Mouse (Mus musculus) CH12.LX (cell line): ENCODE results near the gene Bach2. TPM values are rescaled to one million over a fixed set of nuclear protein-coding genes. Genes with fewer than 3 reads are reported as not detected.

Experiments used
- DNase-seq: peaks from one replicate; pipeline ENCODE4 v3.0.0-alpha.2; 2013; ENCODE audit errors: extremely low read depth
- H3K27ac ChIP-seq: 2 replicates; pipeline ENCODE4 v1.5.1; 2012; ENCODE audit warnings: low read depth, mild to moderate bottlenecking, control low read depth, moderate library complexity; ENCODE audit not compliant: insufficient read depth
- H3K27me3 ChIP-seq: replicated peaks from 2 replicates; pipeline ENCODE3; 2012; ENCODE audit warnings: inconsistent platforms
- H3K36me3 ChIP-seq, 2 experiments: replicated peaks in 1 of 2; 2 replicates each; pipeline versions ENCODE3 to v1.6.1; 2012; ENCODE audit warnings: inconsistent platforms in 1 of 2, low read length in 1 of 2, mild to moderate bottlenecking in 1 of 2, mixed read lengths in 1 of 2, moderate library complexity in 1 of 2; ENCODE audit not compliant: control insufficient read depth in 1 of 2, insufficient read depth in 1 of 2
- H3K4me1 ChIP-seq, 2 experiments: 2 replicates each; pipeline ENCODE4 v1.6.1; 2012; ENCODE audit warnings: inconsistent platforms in 1 of 2, moderate library complexity in 1 of 2; ENCODE audit not compliant: insufficient read depth in 2 of 2, control insufficient read depth in 1 of 2
- H3K4me2 ChIP-seq: 2 replicates; pipeline ENCODE4 v1.6.1; 2012; ENCODE audit warnings: low read depth, mild to moderate bottlenecking, control low read depth; ENCODE audit not compliant: poor library complexity, insufficient read depth, severe bottlenecking
- H3K4me3 ChIP-seq, 3 experiments: fragments of 150-350 bp in 1 of 3; sonication (generic) in 1 of 3; replicated peaks in 1 of 3; 2 replicates each; pipeline versions ENCODE3 to v1.5.1; 2011 to 2012; ENCODE audit warnings: low read depth in 2 of 3, low read length in 2 of 3, mild to moderate bottlenecking in 2 of 3, moderate library complexity in 2 of 3, control low read depth in 1 of 3, improper control_type of control experiment in 1 of 3, inconsistent platforms in 1 of 3, mixed read lengths in 1 of 3; ENCODE audit not compliant: poor library complexity in 1 of 3
- H3K79me2 ChIP-seq: replicated peaks from 2 replicates; pipeline ENCODE4 v1.6.1; 2012; ENCODE audit warnings: mild to moderate bottlenecking, moderate library complexity; ENCODE audit not compliant: control insufficient read depth, poor library complexity, insufficient read depth, severe bottlenecking; ENCODE audit errors: extremely low read depth
- H3K9ac ChIP-seq: 2 replicates; pipeline ENCODE4 v1.6.1; 2012; ENCODE audit warnings: low read depth, mild to moderate bottlenecking, control low read depth, moderate library complexity; ENCODE audit not compliant: insufficient read depth
- H3K9me3 ChIP-seq: replicated peaks from 2 replicates; pipeline ENCODE3; 2012; ENCODE audit warnings: low read length, inconsistent platforms, mixed read lengths
- CHD2 ChIP-seq: IDR thresholded peaks from 2 replicates; pipeline ENCODE4 v1.6.1; 2011; ENCODE audit warnings: low read length, improper control_type of control experiment
- CTCF ChIP-seq, 2 experiments: IDR thresholded peaks in 1 of 2; conservative IDR thresholded peaks in 1 of 2; 2 replicates each; pipeline ENCODE4 v1.5.1; 2011 to 2012; ENCODE audit warnings: low read depth in 2 of 2, low read length in 2 of 2, improper control_type of control experiment in 1 of 2, inconsistent platforms in 1 of 2, mild to moderate bottlenecking in 1 of 2, moderate library complexity in 1 of 2
- E2F4 ChIP-seq: IDR thresholded peaks from 2 replicates; pipeline ENCODE4 v1.6.1; 2011; ENCODE audit warnings: low read depth, low read length, improper control_type of control experiment; ENCODE audit not compliant: insufficient replicate concordance
- GABPA ChIP-seq: IDR thresholded peaks from 2 replicates; pipeline ENCODE4 v1.6.1; 2012; ENCODE audit warnings: low read depth, low read length, improper control_type of control experiment, inconsistent platforms; ENCODE audit not compliant: insufficient replicate concordance
- HCFC1 ChIP-seq: IDR thresholded peaks from 2 replicates; pipeline ENCODE4 v1.6.1; 2012; ENCODE audit warnings: low read depth, mild to moderate bottlenecking, inconsistent platforms, low read length, improper control_type of control experiment
- IRF4 ChIP-seq: IDR thresholded peaks from 2 replicates; pipeline ENCODE4 v1.6.1; 2014; ENCODE audit warnings: low read depth, mild to moderate bottlenecking, inconsistent platforms, low read length, improper control_type of control experiment
- JUN ChIP-seq: IDR thresholded peaks from 2 replicates; pipeline ENCODE4 v1.6.1; 2011; ENCODE audit warnings: low read depth, mild to moderate bottlenecking, low read length, improper control_type of control experiment, moderate library complexity; ENCODE audit not compliant: insufficient read depth
- KAT2A ChIP-seq: IDR thresholded peaks from 2 replicates; pipeline ENCODE4 v1.6.1; 2012; ENCODE audit warnings: low read length, improper control_type of control experiment, inconsistent platforms; ENCODE audit not compliant: insufficient replicate concordance
- MAFK ChIP-seq: IDR thresholded peaks from 2 replicates; pipeline ENCODE4 v1.6.1; 2011; ENCODE audit warnings: low read length, improper control_type of control experiment; ENCODE audit not compliant: insufficient replicate concordance
- MAX ChIP-seq: IDR thresholded peaks from 2 replicates; pipeline ENCODE4 v1.6.1; 2011; ENCODE audit warnings: low read length, improper control_type of control experiment
- MXI1 ChIP-seq: IDR thresholded peaks from 2 replicates; pipeline ENCODE4 v1.6.1; 2011; ENCODE audit warnings: mild to moderate bottlenecking, low read depth, low read length, improper control_type of control experiment
- MYC ChIP-seq: IDR thresholded peaks from 2 replicates; pipeline ENCODE4 v1.6.1; 2011; ENCODE audit warnings: low read depth, mild to moderate bottlenecking, improper control_type of control experiment, low read length
- NELFE ChIP-seq: IDR thresholded peaks from 2 replicates; pipeline ENCODE4 v1.6.1; 2011; ENCODE audit warnings: low read depth, low read length, improper control_type of control experiment
- NRF1 ChIP-seq: IDR thresholded peaks from 2 replicates; pipeline ENCODE4 v1.6.1; 2014; ENCODE audit warnings: low read depth, mild to moderate bottlenecking, inconsistent platforms, low read length, improper control_type of control experiment, moderate library complexity
- PAX5 ChIP-seq: IDR thresholded peaks from 2 replicates; pipeline ENCODE4 v1.6.1; 2012; ENCODE audit warnings: low read length, inconsistent platforms, mixed read lengths
- POLR2A ChIP-seq: IDR thresholded peaks from 2 replicates; pipeline ENCODE4 v1.6.1; 2011; ENCODE audit warnings: low read depth, mild to moderate bottlenecking, improper control_type of control experiment, low read length
- POLR2AphosphoS2 ChIP-seq: IDR thresholded peaks from 2 replicates; pipeline ENCODE4 v1.6.1; 2011; ENCODE audit warnings: low read depth, low read length, improper control_type of control experiment
- RAD21 ChIP-seq: IDR thresholded peaks from 2 replicates; pipeline ENCODE4 v1.6.1; 2011; ENCODE audit warnings: low read depth, mild to moderate bottlenecking, low read length, improper control_type of control experiment, moderate library complexity
- SIN3A ChIP-seq: IDR thresholded peaks from 2 replicates; pipeline ENCODE4 v1.6.1; 2012; ENCODE audit warnings: low read length, improper control_type of control experiment, inconsistent platforms
- SMC3 ChIP-seq: IDR thresholded peaks from 2 replicates; pipeline ENCODE4 v1.6.1; 2011; ENCODE audit warnings: low read depth, low read length, improper control_type of control experiment
- UBTF ChIP-seq: IDR thresholded peaks from 2 replicates; pipeline ENCODE4 v1.6.1; 2012; ENCODE audit warnings: low read depth, mild to moderate bottlenecking, inconsistent platforms, low read length, improper control_type of control experiment, moderate library complexity
- USF1 ChIP-seq: IDR thresholded peaks from 2 replicates; pipeline ENCODE4 v1.6.1; 2014; ENCODE audit warnings: low read depth, mild to moderate bottlenecking, inconsistent platforms, low read length, improper control_type of control experiment
- ZKSCAN1 ChIP-seq: IDR thresholded peaks from 2 replicates; pipeline ENCODE4 v1.6.1; 2012; ENCODE audit warnings: low read depth, inconsistent platforms, low read length, improper control_type of control experiment, borderline replicate concordance
- dilution Hi-C: fragments of 300-500 bp; cut with MboI; formaldehyde crosslinking; loops from 2 replicates; pipeline ENCODE4 v1.14.3; 2020; ENCODE audit warnings: low sequenced_read_pairs; ENCODE audit not compliant: extremely low pct_unique_long_range_greater_than_20kb, extremely low pct_ligation_motif_present
- in situ Hi-C: fragments of 300-500 bp; cut with MboI; formaldehyde crosslinking; loops from 3 replicates; pipeline ENCODE4 v1.14.3; 2019; ENCODE audit warnings: low sequenced_read_pairs, low pct_ligation_motif_present, low pct_unique_long_range_greater_than_20kb, mixed read lengths
- polyA plus RNA-seq: library from polyadenylated mRNA; unstranded; fragments of >175 nt; gene quantifications from 2 replicates; pipeline ENCODE4 v1.2.1, GENCODE M21; 2012; ENCODE audit warnings: low read depth; ENCODE audit not compliant: insufficient read length
- total RNA-seq, 2 experiments: library from RNA; depleted of rRNA; stranded (reverse); fragments of 300-350 nt in 1 of 2; fragments of >200 nt in 1 of 2; gene quantifications; 2 replicates each; pipeline ENCODE4 v1.2.3; 2012 to 2014

The Bach2 gene
- total and polyA plus RNA-seq, 3 experiments = 0.11 TPM; not detected in 2

DNA sequence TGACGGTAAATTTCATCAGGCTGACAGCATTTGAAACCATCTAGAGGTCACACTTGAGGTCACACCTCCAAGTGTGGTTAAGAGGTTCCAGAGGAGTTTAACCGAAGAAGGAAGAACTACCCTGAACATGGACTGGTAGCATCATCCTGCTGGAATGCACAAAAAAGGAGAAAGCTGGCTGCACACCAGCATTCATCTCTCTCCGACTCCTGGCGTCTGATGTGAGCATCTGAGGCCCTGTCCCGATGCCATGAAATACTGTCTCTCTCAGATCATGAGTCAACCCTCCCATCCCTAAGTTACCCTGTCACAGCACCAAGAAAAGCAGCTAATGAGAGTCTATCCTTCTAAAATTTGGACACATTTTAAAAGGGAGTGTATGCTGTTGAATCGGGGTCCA is 17.6 kb upstream of the Bach2 start:
- in situ Hi-C loops = no loop called here

GRCm38 (mm10) chr4:32223563-32223962 is 15.0 kb upstream of the Bach2 start:
- no peak overlapping the region for H3K27ac ChIP-seq
- H3K9ac ChIP-seq = no peak overlapping the region
- no peak overlapping the region for H3K4me3 ChIP-seq
- peaks cover 0 to under 1% of the 10 kb centered on the region in 2 experiments; a peak in 1 of 4 replicates for H3K4me1 ChIP-seq
- dilution Hi-C loops = no loop called here
- in situ Hi-C loops = no loop called here
- DNase-seq = no peak
- no peak overlapping the region for H3K4me2 ChIP-seq
- no peaks in the 10 kb centered on the region for H3K79me2 ChIP-seq
- TF ChIP-seq IRF4 = no peak
- TF ChIP-seq CTCF (conservative IDR thresholded peaks at IDR 0.05 in 1 of 2, IDR thresholded peaks at IDR 0.05 in 1 of 2; ENCODE audit: low read depth in 2 of 2, low read length in 2 of 2) = no peak
- TF ChIP-seq HCFC1 = no peak
- TF ChIP-seq RAD21 = no peak
- no peak for TF ChIP-seq UBTF
- TF ChIP-seq NELFE = no peak
- TF ChIP-seq PAX5 = no peak
- TF ChIP-seq GABPA = no peak
- no peak for TF ChIP-seq MYC
- TF ChIP-seq KAT2A = no peak
- no peak for TF ChIP-seq SIN3A
- no peak for TF ChIP-seq POLR2A
- no peak for TF ChIP-seq JUN
- TF ChIP-seq MAFK = no peak
- no peak for TF ChIP-seq USF1
- TF ChIP-seq NRF1 = no peak
- no peak for TF ChIP-seq MAX
- TF ChIP-seq MXI1 = no peak
- no peak for TF ChIP-seq CHD2
- TF ChIP-seq SMC3 = no peak
- TF ChIP-seq, all 38 proteins: peak for 0
- no peaks in the 10 kb centered on the region for H3K27me3 ChIP-seq
- no peaks in the 10 kb centered on the region for H3K9me3 ChIP-seq
- no peaks in the 10 kb centered on the region for H3K36me3 ChIP-seq

More for the DNA sequence above, 17.6 kb upstream of the Bach2 start:
- H3K36me3 ChIP-seq = no peaks in the 10 kb centered on the region
- H3K27ac ChIP-seq = no peak overlapping the region
- H3K9ac ChIP-seq = no peak overlapping the region
- no peak overlapping the region for H3K4me2 ChIP-seq
- H3K9me3 ChIP-seq = no peaks in the 10 kb centered on the region
- TF ChIP-seq MAFK = no peak
- TF ChIP-seq GABPA = no peak
- TF ChIP-seq CHD2 = no peak
- no peak for TF ChIP-seq POLR2AphosphoS2
- no peak for TF ChIP-seq POLR2A
- TF ChIP-seq ZKSCAN1 = no peak
- no peak for TF ChIP-seq E2F4
- TF ChIP-seq KAT2A = no peak
- TF ChIP-seq USF1 = no peak
- no peak for TF ChIP-seq RAD21
- no peak for TF ChIP-seq IRF4
- no peak for DNase-seq
- H3K27me3 ChIP-seq = no peaks in the 10 kb centered on the region
- dilution Hi-C loops = no loop called here
- H3K4me1 ChIP-seq = peaks cover 0 to 4% of the 10 kb centered on the region in 2 experiments; a peak in 2 of 4 replicates
- H3K4me3 ChIP-seq = no peak overlapping the region
- H3K79me2 ChIP-seq = no peaks in the 10 kb centered on the region
